Mouse (Mus musculus): ENCODE measurements at regions not wholly inside any gene's neighbourhood (a gene's known extent, or its start where the extent isn't known, plus 50 kb on each side); places are given as distances from the start of the nearest gene placed in this dataset.
"Not testable (repeated sequence)": the region's sequence is repeated elsewhere in the genome, so short reads cannot be mapped to it uniquely, and the experiment has no call there.

DNA sequence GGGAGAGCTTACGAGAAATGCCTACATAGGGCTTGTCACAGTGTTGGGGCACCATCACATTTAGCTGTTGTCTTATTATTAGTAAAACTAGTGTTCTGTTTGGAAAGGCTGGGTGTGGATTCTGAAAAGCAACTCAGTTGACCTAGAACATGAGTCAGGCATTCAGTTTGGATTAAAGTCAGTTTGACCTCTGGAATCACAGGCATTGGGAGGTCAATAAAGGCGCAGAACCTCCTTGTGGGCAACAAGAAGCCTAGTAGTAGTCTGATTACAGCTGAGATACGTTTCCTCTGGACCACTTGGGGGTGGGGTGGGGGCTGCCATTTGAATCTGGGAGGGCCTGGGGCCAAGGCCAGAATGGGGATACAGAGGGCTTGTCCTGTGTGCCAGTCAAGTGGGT, 52.1 kb upstream of the Map3k1 start:
- no peak for DNase-seq (ENCODE audit: extremely low spot score)

DNA sequence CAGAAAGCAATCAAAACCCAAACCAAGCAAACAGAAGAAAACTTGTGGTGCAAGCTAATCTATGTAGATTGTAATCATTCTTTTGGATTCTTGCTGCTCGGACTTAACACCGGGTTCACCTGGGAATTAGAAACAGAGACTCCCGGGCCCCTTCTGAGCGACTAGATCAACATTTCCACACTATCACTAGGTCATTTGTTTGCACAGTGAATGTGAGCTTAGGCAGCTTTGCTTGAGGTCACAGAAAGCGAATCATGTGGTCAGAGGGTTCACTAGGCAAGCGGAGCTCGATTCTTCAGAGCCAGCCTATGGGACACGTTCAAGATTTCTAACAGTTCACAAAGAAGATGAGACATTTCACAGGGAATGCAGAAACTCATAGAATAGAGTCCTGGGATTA, 53.5 kb upstream of the Map3k1 start:
- no peak for DNase-seq (ENCODE audit: extremely low spot score)

DNA sequence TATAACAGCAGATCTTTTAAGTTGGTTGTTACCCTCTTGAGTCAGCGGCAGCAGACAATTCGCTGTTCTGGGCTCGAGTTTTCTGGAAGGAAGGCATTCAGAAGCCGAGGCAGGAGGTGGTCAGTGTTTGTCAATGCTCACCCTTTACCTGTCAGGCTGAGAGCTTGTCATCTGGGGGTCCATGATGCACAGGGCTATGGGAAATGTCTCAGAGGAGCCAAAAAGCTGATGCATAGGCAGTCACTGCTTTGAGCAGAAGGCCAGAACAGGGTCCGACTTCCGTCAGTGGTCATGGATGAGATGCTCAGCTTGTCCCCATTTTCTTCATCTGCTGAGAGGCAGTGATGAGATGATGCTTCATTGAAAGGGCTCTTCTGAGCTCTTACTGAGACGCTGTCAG, 57.2 kb upstream of the Map3k1 start:
- no peak for DNase-seq (ENCODE audit: extremely low spot score)

DNA sequence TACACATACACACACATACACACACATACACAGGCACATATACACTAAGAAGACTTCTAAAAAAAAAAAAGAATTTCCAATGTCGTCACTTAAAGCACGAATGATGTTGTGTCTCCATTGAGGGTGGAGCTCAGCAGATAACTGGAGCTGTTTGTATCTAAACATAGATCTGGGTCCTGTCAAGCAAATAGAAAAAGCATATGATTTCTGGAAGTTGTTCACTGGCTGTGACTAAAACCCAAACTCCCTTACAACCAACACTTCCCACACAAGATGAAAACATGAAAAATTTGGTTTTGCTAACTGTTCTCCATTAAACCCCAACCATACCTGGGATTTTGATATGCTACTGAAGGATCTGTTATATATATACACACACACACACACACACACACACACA, 58.5 kb upstream of the Map3k1 start:
- no peak for DNase-seq (ENCODE audit: extremely low spot score)

DNA sequence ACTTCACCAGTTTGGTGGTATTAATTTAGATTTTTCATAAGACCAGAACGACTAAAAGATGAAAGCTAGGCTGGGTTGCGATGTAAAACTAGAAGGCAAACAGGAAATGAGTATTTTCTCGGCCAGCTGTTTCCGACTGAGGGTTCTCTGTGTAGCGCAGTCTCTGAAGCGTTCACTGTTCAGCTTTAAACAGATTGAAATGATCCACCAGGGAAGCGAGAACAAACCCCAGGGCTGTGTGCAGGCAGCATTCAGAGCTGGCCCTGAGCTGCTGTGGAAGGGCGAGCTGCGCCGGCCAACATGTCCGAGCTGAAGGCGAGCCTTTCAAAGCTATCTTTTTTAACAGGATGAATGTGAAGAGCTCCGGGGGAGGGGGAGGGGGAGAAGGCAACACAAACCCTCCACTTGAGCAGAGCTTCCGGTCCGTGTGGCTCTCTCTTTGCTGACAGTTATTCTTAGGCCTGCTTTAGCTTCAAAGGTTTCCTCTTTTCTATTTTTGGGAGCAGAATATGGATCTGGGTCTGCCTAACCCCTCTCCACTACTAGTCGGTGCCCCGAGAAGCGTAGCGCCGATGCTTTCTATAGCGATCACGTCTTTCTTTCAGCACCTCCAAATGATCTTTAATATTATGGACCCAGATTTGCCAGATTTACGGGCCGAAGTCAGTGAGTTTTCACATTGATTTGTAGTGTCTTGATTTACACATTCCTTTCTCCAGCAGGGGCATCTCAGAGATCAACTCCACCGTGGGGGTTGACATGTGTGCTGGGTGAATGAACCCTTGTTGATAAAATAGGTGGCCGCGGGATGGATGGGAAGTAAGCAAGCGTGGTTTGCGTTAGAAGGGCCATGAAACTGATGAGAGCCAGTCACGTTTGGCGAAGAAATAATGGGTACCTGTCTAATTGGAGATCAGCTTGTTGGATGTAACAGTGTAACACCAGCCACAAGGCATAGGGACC, 59.3 kb upstream of the Map3k1 start:
- DNase-seq (ENCODE audit: extremely low spot score): peak; percentile 56

DNA sequence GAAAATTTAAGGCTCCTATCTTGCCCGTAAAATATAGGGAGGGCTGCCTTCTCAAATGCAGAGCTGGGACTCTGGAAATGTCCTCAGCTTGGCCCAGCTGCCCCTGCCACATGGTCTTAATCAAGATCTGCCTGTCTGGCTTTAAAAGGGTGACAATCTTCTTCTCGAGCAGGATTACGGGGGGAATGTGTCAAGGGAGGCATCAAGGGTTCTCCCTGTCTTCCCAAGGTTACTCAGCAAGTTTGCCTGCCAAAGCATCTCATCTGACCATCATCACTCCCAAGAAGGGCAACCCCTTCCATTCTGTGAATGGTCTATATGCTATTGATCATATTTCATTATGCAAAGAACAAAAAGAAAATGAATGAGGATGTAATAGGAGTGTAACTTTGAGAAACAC, 60.2 kb upstream of the Map3k1 start:
- peak; percentile 25 for DNase-seq (ENCODE audit: extremely low spot score)

DNA sequence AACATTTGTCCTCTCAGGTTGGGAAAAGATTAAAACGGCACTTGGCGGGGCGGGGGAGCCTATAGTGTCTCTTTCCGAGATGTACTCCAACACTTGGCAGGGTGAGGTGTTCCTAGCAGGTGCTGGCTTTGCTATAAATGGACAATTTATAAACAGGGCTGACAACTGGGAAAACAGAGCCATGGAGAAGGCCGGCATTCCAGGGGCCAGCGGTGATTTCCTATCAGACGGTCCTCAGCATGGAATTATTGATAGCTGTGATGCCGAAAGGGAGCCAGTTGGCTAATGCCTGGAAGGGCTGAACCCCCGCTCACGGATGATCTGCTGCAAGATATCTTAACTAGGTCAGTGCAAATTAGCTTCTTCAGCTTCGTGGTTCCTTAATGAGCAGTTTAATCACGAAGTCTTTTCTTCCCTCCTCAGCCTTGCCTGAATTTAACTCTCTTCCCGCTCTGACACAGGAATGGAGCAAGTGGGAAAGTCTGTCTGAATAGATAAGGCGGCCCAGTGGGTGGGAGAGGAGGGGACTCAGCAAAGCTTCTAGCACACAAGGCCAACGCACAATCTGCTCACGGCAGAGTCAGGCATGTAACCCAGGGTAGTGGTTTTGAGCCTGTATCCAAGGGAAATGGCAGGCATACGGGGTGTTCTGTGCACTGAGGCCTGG, 61.1 kb upstream of the Map3k1 start:
- DNase-seq (ENCODE audit: extremely low spot score): peak; percentile 10

DNA sequence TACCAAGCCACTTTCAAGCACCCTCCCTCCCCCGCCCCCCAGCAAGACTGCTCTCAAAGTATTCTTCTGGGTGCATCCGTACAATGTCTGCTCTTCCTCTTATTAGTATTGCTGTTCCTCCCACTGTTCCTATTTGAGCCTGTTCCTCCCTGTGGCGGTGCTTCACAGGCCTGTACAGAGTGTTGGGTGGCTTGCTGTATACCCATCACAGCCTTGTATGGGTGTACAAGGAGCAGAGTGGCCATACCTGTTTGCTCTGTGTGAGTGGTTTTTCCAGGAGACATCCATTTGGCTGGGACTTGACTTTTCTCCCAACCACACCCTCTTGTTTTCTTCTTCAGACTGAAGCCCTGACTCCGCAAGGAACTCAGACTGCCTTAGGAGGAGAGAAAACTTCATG, 61.7 kb upstream of the Map3k1 start:
- no peak for DNase-seq (ENCODE audit: extremely low spot score)

DNA sequence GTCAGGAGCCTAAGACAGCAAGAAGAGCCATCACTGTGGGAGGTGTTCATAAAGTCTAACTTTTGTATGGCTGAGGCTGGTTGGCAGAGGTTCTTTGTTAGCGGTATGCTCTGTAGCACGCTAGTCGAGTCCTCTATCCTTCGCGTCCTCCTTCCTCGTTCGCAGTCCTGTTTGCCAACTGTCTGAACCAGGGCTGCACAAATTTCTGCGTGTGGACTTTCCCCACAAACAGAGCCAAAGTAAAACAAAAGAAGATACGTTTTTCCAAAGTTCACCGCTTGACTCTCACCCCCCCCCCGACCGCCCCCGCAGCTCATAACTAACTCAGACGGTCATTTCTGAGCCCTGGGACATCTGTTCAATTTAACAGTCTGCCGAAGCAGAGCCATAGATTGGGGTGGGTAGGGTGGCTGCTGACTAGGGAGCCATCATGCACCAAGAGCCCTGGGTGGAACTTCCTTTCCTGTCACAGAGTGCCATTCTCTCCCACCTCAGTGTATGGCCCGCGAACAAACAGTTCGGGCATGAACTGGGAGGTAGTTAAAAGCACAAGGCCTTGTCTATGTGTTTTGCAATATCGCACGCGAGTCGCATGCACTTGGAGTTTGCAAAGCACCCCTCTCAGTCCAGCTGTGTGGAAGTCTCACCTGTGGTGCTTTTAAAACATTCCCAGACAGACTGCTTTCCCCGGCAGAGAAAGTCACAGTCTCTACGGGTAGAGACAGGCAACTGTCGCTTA, 63.0 kb upstream of the Map3k1 start:
- no peak for DNase-seq (ENCODE audit: extremely low spot score)

DNA sequence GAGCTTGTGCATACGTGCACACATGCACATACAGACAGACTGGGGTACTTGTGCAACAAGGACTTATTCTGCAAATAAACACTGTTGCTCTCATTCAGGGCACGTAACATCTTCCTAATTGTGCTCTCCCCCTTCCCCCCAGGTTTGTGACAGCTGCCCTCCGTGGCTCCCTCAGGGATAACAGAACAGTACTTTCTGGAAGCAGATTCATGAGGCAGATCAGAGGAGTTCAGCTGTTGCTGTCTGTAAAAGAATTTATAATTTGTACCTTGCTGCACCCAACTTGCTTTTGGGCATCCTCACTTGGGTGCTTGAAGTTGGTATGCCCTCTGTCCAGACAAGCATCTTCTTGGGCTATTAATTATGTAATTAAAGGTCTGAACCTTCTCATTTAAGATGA, 65.5 kb upstream of the Map3k1 start:
- no peak for DNase-seq (ENCODE audit: extremely low spot score)

DNA sequence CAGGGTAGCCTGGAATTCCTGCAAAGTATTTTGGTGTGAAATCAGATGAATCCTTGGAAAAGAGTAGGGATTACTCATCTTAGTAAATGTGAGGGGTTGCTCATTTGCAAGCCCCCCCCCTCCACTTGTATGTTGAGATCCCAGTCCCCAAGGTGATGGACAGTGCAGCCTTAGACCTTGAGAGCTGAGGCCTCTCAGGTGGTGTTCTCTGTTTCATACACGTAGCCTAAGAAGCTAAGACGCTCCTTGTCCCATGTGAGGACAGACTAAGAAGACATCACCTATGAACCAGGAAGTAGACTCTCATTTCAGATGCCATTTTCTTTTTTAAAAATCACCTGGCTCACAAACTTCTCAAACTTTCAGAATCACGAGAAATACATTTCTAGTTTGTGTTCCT, 67.6 kb upstream of the Map3k1 start:
- no peak for DNase-seq (ENCODE audit: extremely low spot score)

DNA sequence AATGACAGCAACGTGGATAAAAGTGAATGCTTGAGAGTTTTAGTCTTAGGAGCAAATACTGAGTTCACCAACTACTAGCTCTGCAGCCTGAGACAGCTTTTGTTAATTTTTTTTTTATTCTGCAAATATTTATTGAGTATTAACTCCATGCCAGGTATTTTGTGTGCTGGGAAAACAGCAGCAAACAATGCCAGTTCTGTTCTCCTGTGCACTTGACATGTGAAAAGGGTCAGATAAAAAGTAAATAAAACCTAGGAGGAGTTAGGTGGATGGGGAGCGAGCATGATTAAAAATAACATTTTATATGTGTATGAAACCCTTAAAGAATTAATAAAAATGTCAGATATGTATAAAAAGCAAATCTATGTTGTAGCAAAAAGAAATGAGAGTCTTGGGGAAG, 68.1 kb upstream of the Map3k1 start:
- no peak for DNase-seq (ENCODE audit: extremely low spot score)

DNA sequence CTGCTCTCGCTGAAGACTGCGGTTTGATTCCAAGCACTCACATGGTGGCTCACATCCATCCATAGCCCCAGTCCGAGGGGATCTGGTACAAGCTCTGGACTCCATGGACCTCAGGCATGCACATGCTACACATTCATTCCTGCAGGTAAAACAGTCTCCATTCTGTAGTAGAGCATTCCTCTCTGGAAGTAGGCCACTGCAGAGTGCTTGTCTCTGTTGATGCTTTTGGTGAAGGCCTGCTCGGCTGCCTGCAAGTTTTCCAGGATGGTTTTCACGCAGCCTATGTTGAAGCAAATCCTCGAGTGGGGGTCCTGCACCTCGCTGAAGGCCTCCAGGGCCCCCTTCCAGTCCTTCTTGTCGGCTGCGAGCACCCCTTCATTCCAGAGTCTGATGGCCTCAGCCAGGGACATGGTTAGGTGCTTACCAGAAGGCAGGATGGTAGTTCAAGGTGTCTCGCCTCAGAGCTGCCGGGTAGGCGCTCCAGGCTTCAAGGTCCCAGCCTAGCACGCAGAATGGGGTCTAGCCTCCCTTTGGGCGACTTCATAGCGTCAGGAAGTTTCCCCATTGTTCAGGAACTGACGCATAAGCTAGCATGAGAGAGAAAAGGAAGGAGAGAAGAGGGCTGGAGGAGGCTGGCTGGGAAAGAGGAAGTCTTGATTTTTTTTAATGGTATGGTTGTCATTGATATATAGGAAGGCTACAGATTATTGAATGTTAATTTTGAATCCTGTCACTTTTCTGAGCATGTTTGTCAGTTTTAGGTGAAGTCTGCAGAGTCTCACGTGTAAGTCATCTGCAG, 75.2 kb upstream of the Map3k1 start:
- not testable (repeated sequence) for DNase-seq (ENCODE audit: extremely low spot score)

DNA sequence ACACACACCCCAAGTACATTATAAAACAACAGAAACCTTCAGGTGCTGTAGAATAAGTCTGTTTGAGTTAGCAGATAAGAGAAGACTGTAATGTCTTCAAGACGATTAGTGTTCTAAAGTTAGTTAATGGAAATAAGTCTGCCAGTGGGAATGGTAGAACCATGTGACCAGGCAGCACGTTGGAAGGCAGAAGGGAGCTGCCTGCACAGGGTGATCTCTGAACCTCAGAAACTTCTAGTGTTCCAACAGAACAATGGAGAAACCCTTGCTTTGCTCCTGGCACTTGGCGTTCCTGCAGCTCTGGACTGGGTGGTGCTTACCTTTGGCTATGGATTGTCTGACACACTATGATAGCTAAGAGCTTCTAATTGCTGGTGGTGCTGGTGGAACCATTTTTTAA, 82.0 kb upstream of the Map3k1 start:
- no peak for DNase-seq (ENCODE audit: extremely low spot score)

DNA sequence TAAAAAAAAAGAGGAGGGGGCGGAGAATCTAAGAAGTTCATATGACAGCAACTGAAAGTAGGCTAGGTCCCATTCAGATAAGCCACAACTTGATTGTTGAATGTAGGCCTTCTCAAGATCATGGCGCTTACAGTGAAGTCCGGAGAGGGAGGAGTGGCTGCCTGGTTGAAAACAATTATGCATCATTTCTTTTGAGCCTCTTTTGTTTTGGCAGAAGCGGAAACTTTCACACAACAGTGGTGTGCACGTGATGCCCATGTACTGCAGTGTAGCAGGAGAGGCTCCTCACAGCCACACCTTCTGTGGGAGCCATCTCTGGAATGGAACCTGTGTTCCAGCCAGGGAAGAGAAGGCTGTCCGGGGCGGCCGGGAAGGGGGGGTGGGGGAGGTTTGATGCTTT, 83.3 kb upstream of the Map3k1 start:
- no peak for DNase-seq (ENCODE audit: extremely low spot score)

DNA sequence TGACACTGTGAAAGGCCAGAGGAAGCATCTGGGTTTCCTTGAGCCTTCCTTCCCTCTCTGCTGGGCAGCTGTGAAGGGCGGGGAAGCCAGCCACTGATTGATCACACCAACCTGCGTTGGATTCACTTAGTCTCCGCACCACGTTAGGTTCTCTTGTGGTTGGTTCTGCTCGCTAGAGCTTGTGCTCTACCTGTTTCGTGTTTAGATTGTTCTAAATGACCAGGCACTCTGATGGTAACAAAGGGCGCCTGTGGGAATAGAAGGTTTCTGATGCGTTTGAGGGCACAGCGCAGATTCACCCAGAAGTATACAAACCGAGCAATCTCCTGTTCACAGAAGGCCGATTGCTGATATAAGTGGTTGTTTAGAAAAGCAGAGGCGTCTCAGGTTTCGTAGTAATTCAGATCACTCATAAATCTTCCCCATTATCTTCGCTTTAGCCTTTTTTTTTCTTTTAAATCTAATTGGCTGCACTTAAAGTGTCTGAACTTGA, 84.5 kb upstream of the Map3k1 start:
- peak; percentile 39 for DNase-seq (ENCODE audit: extremely low spot score)

DNA sequence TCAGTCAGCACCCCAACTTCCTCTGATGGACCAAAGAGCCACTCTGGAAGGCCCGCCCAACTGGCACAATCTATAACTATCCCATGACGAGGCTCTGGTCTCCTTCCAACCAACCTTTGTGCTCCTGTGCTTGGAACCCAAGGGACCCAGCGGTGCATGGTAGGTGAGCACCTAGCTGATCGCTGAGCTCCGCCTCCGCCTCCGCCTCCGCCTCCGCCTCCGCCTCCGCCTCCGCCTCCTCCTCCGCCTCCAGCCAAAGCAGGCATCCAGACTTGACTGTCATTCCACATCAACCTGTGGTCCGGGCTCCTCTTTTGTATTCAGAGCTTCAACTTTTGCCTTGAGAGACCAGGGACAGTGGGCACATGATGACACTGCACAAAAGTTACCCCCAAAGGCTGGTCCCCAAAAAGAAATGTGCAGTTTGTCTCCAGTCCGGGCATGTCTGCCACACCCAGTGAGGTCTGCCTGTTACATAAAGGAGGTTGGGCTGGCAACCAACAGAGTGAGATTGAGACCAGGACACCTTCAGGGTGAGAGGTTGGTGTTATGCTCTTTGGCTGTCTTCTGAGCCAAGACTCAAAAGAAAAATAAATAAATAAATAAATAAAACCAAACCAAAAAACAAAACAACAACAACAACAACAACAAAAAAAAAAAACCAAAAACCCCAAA, 86.1 kb upstream of the Map3k1 start:
- peak; percentile 24 for DNase-seq (ENCODE audit: extremely low spot score)

DNA sequence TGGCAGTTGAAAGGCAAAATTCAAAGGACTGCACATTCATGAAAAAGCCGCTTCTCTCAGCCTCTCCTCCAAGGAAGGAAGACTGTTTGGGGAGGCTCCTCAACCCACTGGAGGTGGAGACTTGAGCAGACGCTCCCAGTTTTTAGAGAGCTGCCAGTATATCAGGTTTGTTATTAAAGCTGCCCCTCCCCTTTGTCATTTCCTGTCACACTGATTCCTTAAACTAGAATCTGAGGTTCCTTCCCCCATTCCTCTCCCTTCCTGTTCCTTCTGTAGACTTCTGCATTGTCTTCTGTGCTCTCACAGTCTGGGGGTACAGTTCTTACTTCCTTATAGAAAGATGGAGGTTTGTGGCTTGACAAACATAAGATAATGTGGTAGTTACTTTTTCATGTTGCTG, 87.5 kb upstream of the Map3k1 start:
- no peak for DNase-seq (ENCODE audit: extremely low spot score)

DNA sequence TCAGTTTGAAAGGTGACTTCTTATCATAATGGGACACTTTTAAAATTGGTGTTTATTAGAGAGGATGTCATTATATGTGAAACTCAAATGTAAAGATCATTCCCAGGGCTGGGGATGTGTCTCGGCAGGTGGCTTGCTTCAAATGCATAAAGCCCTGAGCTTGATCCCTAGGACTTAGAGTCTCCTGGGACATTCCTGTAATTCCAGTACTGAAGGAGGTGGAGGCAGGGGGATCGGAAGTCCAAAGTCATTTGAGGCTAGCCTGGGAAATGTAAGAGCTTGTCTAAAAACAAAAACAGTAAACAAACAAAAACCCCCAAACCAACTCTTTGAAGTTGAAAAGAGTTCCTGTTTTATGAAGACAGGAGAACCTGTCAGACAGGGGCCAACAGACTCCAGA, 94.6 kb upstream of the Map3k1 start:
- DNase-seq (ENCODE audit: extremely low spot score): no peak

DNA sequence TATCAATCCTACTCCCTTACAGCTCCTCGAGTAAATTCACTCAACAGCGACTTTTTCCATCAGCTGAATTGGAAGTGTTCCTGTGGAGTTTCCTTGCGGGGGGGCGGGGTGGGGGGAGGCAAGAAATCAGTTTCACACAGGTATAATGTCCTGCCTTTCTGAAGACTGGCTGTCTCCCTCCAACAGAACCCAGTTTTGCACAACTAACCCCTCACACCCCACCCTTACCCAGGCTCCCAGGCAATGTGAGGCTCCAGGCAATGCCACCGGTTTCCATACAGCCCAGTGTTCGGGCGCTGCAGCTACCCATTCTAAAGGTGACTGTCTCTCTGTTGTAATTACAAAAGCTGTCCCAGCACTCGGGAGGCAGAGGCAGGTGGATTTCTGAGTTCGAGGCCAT, 95.1 kb upstream of the Map3k1 start:
- DNase-seq (ENCODE audit: extremely low spot score): no peak

DNA sequence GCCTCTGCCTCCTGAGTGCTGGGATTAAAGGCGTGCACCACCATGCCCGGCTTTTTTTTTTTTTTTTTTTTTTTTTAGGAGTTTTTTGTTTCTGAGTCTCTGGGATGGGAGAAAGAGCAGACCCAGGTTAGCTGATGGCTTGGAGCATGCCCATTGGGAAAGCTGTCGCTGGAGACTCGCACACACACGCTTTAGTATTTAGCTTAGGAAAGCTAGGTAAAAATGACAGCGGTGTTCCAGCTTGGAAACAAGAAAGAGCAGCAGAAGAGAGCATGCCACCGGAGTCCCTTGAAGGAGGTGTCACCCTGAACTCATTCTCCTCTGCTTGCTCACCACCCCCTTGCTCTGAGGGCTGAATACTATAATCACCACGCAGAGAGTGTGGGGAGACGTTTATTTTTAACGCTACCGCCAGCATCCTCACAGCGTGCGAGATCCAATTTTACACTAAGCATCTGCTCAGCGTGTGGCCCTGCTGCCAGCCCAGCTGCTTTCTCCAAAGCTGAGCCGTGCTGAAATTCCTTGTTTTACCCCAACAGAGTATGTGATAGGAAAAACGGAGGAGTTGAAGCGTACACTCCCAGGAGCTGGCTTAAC, 95.9 kb upstream of the Map3k1 start:
- no peak for DNase-seq (ENCODE audit: extremely low spot score)
